Mouse (Mus musculus) liver, adult 2 months (tissue): ENCODE measurements around the gene Ppa1.

Experiments used
- CTCF ChIP-seq: fragments of 200-500 bp; IDR thresholded peaks from 2 replicates; pipeline ENCODE4 v1.5.1; 2011; ENCODE audit warnings: low read depth, low read length, control low read depth
- POLR2A ChIP-seq: fragments of 200-500 bp; IDR thresholded peaks from 2 replicates; pipeline ENCODE4 v1.6.1; 2011; ENCODE audit warnings: low read length, control low read depth; ENCODE audit not compliant: insufficient read depth; ENCODE audit errors: extremely low read depth

GRCm38 (mm10) chr10:61656928-61657882 lies 8.9 kb downstream of the Ppa1 start:
- no peak; the same call in 1 of the 2 replicates for TF ChIP-seq CTCF
- TF ChIP-seq POLR2A = no peak
